Mouse (Mus musculus) midbrain, embryonic 16.5 days (tissue): ENCODE results near the gene Phf7. TPM values are rescaled to one million over a fixed set of nuclear protein-coding genes. Genes with fewer than 3 reads are reported as not detected.
A peak's percentile ranks its signal among the peaks of the same experiment; 100 is the strongest.

Source experiments
- ATAC-seq: fragments of 200-750 bp; cut with Nextera tagmentation; 2 replicates; pipeline ENCODE4 v1.8.0; 2017; ENCODE audit warnings: moderate TSS enrichment
- H3K27ac ChIP-seq: fragments of 300-500 bp; sonication (generic); 2 replicates; pipeline ENCODE4 v1.5.1; 2014; ENCODE audit warnings: mild to moderate bottlenecking, low read length, mixed read lengths
- H3K27me3 ChIP-seq: fragments of 300-500 bp; sonication (generic); 2 replicates; pipeline ENCODE4 v1.6.1; 2014; ENCODE audit warnings: low read depth, low read length, mixed read lengths; ENCODE audit not compliant: control insufficient read depth, insufficient read depth
- H3K36me3 ChIP-seq: fragments of 300-500 bp; sonication (generic); 2 replicates; pipeline ENCODE4 v1.6.1; 2014; ENCODE audit warnings: mild to moderate bottlenecking, low read length, moderate library complexity, mixed read lengths; ENCODE audit not compliant: control insufficient read depth, insufficient read depth
- H3K4me1 ChIP-seq: fragments of 300-500 bp; sonication (generic); 2 replicates; pipeline ENCODE4 v1.6.1; 2014; ENCODE audit warnings: mild to moderate bottlenecking, low read length, mixed read lengths; ENCODE audit not compliant: control insufficient read depth, insufficient read depth
- H3K4me2 ChIP-seq: fragments of 300-500 bp; sonication (generic); 2 replicates; pipeline ENCODE4 v1.6.1; 2014; ENCODE audit warnings: mild to moderate bottlenecking, low read length, mixed read lengths
- H3K4me3 ChIP-seq: fragments of 300-500 bp; sonication (generic); 2 replicates; pipeline ENCODE4 v1.5.1; 2014; ENCODE audit warnings: low read depth, mild to moderate bottlenecking, low read length, moderate library complexity, mixed read lengths
- H3K9ac ChIP-seq: fragments of 300-500 bp; sonication (generic); 2 replicates; pipeline ENCODE4 v1.6.1; 2014; ENCODE audit warnings: low read depth, low read length, mixed read lengths
- H3K9me3 ChIP-seq: fragments of 300-500 bp; sonication (generic); replicated peaks from 2 replicates; pipeline ENCODE4 v1.6.1; 2014; ENCODE audit warnings: mild to moderate bottlenecking, low read length, mixed read lengths; ENCODE audit not compliant: control insufficient read depth, poor library complexity, severe bottlenecking
- WGBS: fragments of 180-500 bp; shearing (Covaris S2); extraction: QIAGEN DNeasy Blood & Tissue Kit; methylation state at CpG from one replicate; pipeline ENCODE4 v1.1.7; 2014; 5-methylcytosine and 5-hydroxymethylcytosine counted together
- polyA plus RNA-seq: library from polyadenylated mRNA; unstranded; fragments of >200 nt; fragmentation: Nextera tagmentation; extraction: Ambion mirVana; gene quantifications from 2 replicates; pipeline ENCODE4 v1.2.1, GENCODE M21; 2015

The Phf7 gene
- polyA plus RNA-seq, 1 experiment from 2014 or later = 10.8 TPM

DNA sequence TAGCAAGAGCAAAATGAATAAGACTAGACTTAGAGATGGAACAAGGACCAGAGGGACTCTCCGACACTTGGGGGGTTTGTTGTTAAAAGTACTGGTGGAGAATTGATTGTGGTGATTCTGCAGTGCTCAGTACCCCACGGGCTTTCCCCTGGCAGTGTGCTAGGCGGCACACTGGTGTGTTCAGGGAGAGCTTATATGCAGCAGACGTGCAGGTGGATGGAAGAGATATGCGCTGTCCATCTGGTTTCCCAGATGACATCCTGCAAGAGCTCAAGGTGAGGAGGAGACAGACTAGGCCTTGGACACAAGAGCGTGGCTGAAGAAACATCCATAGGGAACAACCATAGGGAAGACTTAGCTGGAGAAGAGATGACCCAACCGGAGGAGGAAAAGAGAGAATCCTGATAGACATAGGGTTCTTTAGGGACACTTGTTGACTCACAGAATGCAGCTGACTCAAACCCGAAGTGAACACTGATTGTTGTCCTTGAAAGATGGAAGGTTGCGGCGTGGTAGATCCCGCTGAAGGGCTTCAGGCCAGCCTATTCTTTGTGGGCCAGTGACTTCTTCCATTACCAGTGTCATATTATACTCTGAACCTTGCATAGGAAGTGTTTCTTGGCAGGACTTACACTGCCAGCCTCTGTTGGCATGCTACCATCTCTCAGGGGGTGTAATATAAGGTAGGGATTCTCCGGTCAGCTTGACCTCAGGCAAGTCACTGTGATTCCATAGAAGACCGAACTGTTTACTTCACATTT is 43.9 kb downstream of the Phf7 start:
- Histone ChIP-seq H3K4me3 (peak overlapping the region; percentile 74), H3K4me2 (peak overlapping the region; percentile 78), H3K4me1 (peaks cover 14% of the 10 kb centered on the region), H3K9me3 (no peaks in the 10 kb centered on the region), H3K9ac (peak overlapping the region; percentile 92), H3K36me3 (peaks cover 18% of the 10 kb centered on the region), H3K27ac (peak overlapping the region; percentile 92), H3K27me3 (no peaks in the 10 kb centered on the region)
- 78% methylated on average over 13 of the region's 13 CpGs for WGBS
- peak; percentile 43 for ATAC-seq

DNA sequence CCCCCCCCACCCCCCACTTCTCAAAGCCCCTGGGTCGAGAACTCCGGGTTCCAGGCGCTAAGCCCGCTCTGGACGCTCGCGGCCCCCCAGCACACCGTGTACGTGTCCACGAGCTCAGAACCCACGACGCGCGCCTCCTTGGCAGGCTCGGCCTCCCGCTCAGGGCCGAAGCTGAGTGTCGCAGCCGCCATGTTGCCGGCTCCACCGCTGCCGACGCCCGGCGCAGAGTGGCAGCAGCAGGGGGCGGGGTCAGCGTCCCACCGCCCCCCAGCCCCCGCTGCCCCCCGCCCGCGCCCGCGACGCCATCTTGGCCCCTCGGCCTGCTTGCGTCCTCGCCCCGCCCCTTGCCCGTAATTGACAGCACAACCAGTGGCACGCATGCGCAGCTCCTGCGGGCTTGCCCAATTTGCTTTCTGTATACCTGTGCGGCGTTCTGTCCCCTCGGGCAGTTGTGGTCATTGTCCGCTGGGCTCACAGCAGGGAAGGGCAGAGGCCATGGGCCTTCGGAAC is 44.6 kb downstream of the Phf7 start:
- WGBS = under 1% methylated on average over 38 of the region's 48 CpGs
- Histone ChIP-seq H3K9ac (peak overlapping the region; percentile 92), H3K9me3 (no peaks in the 10 kb centered on the region), H3K36me3 (peaks cover 23% of the 10 kb centered on the region), H3K4me3 (peak overlapping the region; percentile 74), H3K4me1 (peaks cover 14% of the 10 kb centered on the region), H3K4me2 (peak overlapping the region; percentile 78), H3K27ac (peak overlapping the region; percentile 92), H3K27me3 (no peaks in the 10 kb centered on the region)
- ATAC-seq = peak; percentile 81

DNA sequence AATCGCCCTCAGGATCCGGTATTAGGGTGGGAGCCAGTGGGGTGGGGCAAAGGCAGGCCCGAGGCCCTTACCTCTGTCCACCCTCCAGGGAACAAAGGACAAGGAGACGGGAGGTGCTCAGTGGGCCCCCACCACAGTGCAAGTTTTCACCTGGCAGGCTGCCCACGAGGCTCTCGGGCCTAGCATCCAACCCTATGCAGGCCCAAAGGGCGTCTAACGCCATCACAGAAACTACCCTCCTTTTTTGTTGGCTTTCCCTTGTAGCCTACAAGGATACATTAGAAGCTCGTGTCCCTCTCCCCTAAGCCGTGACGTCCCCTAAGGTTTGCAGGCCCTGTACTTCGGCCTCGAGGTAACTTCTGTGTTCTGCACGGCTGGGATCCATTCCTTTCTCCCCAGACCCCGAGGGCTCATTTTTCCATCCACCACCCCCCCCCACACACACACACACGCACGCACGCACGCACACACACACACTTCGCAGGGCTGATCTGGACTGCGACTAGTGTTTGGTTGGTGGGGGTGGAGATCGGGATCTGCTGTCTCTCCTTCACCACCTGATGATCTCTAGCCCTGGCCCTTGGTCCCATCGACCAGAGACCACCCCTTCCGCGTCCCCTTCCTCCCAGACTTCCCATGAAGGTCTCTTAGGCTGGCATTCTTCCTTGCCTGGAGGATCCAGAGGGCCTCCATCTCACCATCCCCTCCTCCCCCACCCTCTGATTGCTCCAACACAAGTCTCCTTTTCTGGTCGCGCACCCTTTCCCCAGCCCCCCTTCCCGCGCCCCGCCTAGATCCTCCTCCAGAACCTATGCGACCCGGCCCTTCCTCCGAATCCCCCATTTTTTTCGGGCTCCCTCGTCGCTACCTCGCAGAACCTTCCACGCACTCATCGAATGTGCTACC is 45.3 kb downstream of the Phf7 start:
- peak overlapping the region; percentile 92 for H3K27ac ChIP-seq
- peak overlapping the region; percentile 74 for H3K4me3 ChIP-seq
- WGBS = under 1% methylated on average over 36 of the region's 39 CpGs
- peak overlapping the region; percentile 92 for H3K9ac ChIP-seq
- peak; percentile 72 for ATAC-seq
- peak overlapping the region; percentile 63 for H3K4me2 ChIP-seq
- H3K27me3 ChIP-seq = no peaks in the 10 kb centered on the region
- no peaks in the 10 kb centered on the region for H3K9me3 ChIP-seq
- peaks cover 14% of the 10 kb centered on the region for H3K4me1 ChIP-seq
- peaks cover 23% of the 10 kb centered on the region for H3K36me3 ChIP-seq

DNA sequence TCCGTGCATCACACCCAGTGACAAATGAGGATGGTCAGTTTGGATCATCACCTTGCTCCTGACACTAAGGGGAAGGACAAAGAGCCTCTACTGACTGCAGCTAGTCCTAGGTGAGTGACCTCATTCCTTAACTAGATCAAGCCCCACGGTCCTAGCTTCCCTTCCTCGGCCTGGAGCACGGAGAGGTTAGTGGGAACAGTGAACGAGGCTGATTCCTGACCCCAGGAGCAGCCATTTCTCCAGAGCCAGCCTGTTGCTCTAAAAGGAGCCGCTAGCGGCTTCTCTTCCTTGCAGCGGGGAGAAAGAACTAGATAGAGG is 45.9 kb downstream of the Phf7 start:
- H3K36me3 ChIP-seq = peaks cover 23% of the 10 kb centered on the region
- peak overlapping the region; percentile 92 for H3K9ac ChIP-seq
- H3K27me3 ChIP-seq = no peaks in the 10 kb centered on the region
- no peaks in the 10 kb centered on the region for H3K9me3 ChIP-seq
- peak overlapping the region; percentile 63 for H3K4me2 ChIP-seq
- H3K4me1 ChIP-seq = peaks cover 14% of the 10 kb centered on the region
- H3K4me3 ChIP-seq = peak overlapping the region; percentile 74
- WGBS = 18% methylated on average over 8 of the region's 8 CpGs
- ATAC-seq = 0 out of 2 replicates have a peak, but pooled peaks have one; percentile 21
- peak overlapping the region; percentile 92 for H3K27ac ChIP-seq

DNA sequence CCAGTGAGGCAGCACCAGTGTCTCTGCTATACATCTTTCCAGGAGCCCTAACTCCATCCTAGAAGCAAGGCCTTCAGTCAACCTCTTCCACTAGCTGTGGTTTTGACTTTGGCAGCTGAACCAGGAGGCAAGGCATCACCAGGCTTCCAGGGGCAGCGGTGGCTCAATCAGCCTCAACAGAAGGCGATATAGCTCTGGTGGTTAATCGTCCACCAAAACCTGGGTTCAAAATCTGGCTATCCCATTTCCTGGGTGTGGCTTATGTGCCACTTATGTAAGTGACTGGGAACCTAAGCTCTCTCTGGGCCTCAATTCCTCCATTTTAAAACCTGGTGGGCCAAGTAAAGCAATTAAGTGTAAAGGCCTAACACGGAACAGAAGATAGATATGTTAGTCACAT is 46.3 kb downstream of the Phf7 start:
- Histone ChIP-seq H3K9me3 (no peaks in the 10 kb centered on the region), H3K36me3 (peaks cover 23% of the 10 kb centered on the region), H3K4me2 (peak overlapping the region; percentile 63), H3K9ac (peak overlapping the region; percentile 92), H3K27me3 (no peaks in the 10 kb centered on the region), H3K4me1 (peaks cover 14% of the 10 kb centered on the region), H3K4me3 (peak overlapping the region; percentile 74), H3K27ac (peak overlapping the region; percentile 92)
- WGBS = 76% methylated on average over 4 of the region's 4 CpGs
- no peak for ATAC-seq

DNA sequence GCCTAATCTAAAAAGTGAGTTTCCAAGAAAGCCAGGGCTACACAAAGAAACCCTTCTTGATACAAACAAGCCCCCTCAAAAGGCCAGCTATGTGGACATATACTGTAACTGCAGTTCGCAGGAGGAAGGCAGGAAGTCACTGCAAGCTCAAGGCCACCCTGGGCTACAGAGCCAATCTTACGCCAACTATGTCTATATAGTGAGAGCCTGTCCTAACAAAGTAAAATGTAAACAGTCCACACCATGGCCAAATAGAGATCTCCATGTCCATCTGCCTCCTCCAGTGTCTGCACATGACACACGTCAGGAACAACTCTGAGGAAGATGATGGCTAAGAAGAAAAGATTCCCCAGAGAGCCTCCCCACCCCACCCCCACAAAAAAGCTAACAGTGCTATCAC is 51.1 kb downstream of the Phf7 start:
- no peak overlapping the region for H3K27ac ChIP-seq
- WGBS = 87% methylated on average over 3 of the region's 3 CpGs
- peaks cover 24% of the 10 kb centered on the region for H3K36me3 ChIP-seq
- no peak overlapping the region for H3K4me3 ChIP-seq
- H3K27me3 ChIP-seq = no peaks in the 10 kb centered on the region
- no peak overlapping the region for H3K9ac ChIP-seq
- no peak overlapping the region for H3K4me2 ChIP-seq
- H3K4me1 ChIP-seq = peaks cover 17% of the 10 kb centered on the region
- no peak for ATAC-seq
- H3K9me3 ChIP-seq = no peaks in the 10 kb centered on the region

DNA sequence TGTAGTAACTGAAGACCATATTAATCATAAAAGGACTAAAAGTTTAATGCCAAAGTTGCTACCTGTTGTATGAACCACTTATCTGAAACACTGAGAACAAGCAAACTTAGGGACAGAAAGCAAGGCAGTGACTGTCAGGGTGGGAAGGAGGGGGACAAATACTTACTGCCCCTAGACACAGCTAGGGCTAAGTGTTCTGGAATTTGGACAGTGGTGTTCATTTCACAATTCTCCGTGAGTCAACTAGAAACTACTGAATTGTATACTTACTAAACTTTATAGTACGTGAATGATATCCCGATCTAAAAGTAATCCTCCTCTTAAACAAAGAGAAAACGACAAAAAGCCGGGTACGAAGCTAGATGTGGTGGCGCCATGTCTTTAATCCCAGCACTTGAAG is 51.5 kb downstream of the Phf7 start:
- no peak overlapping the region for H3K4me2 ChIP-seq

DNA sequence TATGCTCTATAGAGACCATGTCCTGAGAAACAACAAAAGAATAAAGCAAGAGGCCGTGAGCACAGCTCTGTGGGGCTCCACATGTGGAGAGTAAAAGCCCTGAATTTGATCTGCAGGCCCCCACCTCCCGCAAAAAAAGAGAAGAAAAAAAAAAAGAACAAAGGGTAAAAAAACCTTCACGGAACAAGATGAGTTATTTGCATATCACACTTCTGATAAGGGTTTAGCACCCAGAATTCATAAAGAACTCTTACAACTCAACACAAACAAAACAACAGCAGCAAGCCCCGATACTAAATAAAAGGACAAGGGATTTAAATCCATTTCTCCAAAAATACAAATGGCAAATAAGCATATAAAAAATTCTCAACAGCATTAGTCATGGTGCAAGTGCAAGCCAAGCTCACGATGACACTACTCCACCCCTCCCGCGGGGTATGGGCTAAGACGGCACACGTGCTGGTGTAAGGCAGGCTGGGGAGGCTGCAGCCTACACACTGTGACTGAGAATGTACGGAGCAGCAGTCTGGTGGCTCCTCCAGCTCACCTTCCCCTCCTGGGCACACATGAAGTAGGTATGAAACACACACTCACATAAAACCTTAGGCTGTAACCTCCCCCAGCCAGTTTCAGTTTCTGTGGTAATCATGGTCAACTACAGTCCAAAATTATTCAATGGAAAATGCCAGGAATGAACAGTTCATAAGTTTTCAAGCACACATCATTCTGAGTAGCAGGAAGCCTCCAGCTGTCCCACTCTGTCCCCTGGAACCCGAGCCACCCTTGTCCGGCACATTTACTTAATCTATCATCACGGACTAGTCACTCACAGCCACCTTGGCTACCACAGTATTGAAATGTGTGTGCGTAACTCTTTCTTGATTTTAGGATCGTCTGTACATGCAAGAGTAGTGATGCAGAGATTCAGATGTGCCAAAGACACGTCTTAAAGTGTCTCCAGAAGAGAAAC is 53.3 kb downstream of the Phf7 start:
- 50% methylated on average over 16 of the region's 16 CpGs for WGBS
- no peaks in the 10 kb centered on the region for H3K9me3 ChIP-seq
- H3K4me2 ChIP-seq = no peak overlapping the region
- no peak overlapping the region for H3K9ac ChIP-seq
- H3K4me1 ChIP-seq = peaks cover 7% of the 10 kb centered on the region; the same call in 1 of the 2 replicates
- no peak overlapping the region for H3K4me3 ChIP-seq
- H3K36me3 ChIP-seq = peaks cover 14% of the 10 kb centered on the region
- ATAC-seq = 0 out of 2 replicates have a peak, but pooled peaks have one; percentile 57
- no peak overlapping the region for H3K27ac ChIP-seq
- H3K27me3 ChIP-seq = no peaks in the 10 kb centered on the region

More for the DNA sequence above, 51.5 kb downstream of the Phf7 start:
- no peak for ATAC-seq
- Histone ChIP-seq H3K4me1 (peaks cover 12% of the 10 kb centered on the region), H3K27ac (no peak overlapping the region), H3K9ac (no peak overlapping the region), H3K36me3 (peaks cover 27% of the 10 kb centered on the region), H3K9me3 (no peaks in the 10 kb centered on the region), H3K27me3 (no peaks in the 10 kb centered on the region), H3K4me3 (no peak overlapping the region)
- 88% methylated on average over 7 of the region's 7 CpGs for WGBS
